Mouse (Mus musculus) hindbrain, postnatal 0 days (tissue): ENCODE measurements around the gene Nup153. TPM values are rescaled to one million over a fixed set of nuclear protein-coding genes. Genes with fewer than 3 reads are reported as not detected.
A peak's percentile ranks its signal among the peaks of the same experiment; 100 is the strongest.

ENCODE experiments used
- ATAC-seq: fragments of 200-750 bp; cut with Nextera tagmentation; 2 replicates; pipeline ENCODE4 v1.8.0; 2017; ENCODE audit warnings: mild to moderate bottlenecking, moderate TSS enrichment, moderate library complexity
- DNase-seq: peaks from one replicate; pipeline ENCODE4 v3.0.0-alpha.2; 2015; ENCODE audit warnings: low spot score
- H3K27ac ChIP-seq: fragments of 300-500 bp; sonication (generic); 2 replicates; pipeline ENCODE4 v1.5.1; 2014; ENCODE audit warnings: mild to moderate bottlenecking
- H3K27me3 ChIP-seq: fragments of 300-500 bp; sonication (generic); 2 replicates; pipeline ENCODE4 v1.6.1; 2014; ENCODE audit warnings: low read length, mixed read lengths; ENCODE audit not compliant: insufficient read depth
- H3K36me3 ChIP-seq: fragments of 300-500 bp; sonication (generic); 2 replicates; pipeline ENCODE4 v1.6.1; 2014; ENCODE audit warnings: low read length, mixed read lengths; ENCODE audit not compliant: insufficient read depth
- H3K4me1 ChIP-seq: fragments of 300-500 bp; sonication (generic); 2 replicates; pipeline ENCODE4 v1.6.1; 2014; ENCODE audit warnings: antibody characterized with exemption, low read length, mixed read lengths; ENCODE audit not compliant: insufficient read depth
- H3K4me2 ChIP-seq: fragments of 300-500 bp; sonication (generic); 2 replicates; pipeline ENCODE4 v1.6.1; 2014; ENCODE audit warnings: low read depth, mild to moderate bottlenecking, low read length, moderate library complexity, mixed read lengths
- H3K4me3 ChIP-seq: fragments of 300-500 bp; sonication (generic); 2 replicates; pipeline ENCODE4 v1.5.1; 2014; ENCODE audit warnings: low read length
- H3K9ac ChIP-seq: fragments of 300-500 bp; sonication (generic); replicated peaks from 2 replicates; pipeline ENCODE4 v1.6.1; 2014; ENCODE audit warnings: mild to moderate bottlenecking, low read length, moderate library complexity, mixed read lengths
- H3K9me3 ChIP-seq: fragments of 300-500 bp; sonication (generic); 2 replicates; pipeline ENCODE4 v1.6.1; 2016; ENCODE audit warnings: low read length, mixed read lengths
- CTCF ChIP-seq: IDR thresholded peaks from 2 replicates; pipeline ENCODE4 v1.5.1; 2016; ENCODE audit warnings: antibody characterized with exemption, control low read depth, low read depth
- WGBS: fragments of 180-500 bp; shearing (Covaris S2); extraction: QIAGEN DNeasy Blood & Tissue Kit; methylation state at CpG from one replicate; pipeline ENCODE4 v1.1.7; 2014; 5-methylcytosine and 5-hydroxymethylcytosine counted together
- polyA plus RNA-seq: library from polyadenylated mRNA; unstranded; fragments of >200 nt; fragmentation: Nextera tagmentation; extraction: Ambion mirVana; gene quantifications from 2 replicates; pipeline ENCODE4 v1.2.1, GENCODE M21; 2015
- total RNA-seq: library from RNA; depleted of rRNA; stranded (reverse); fragments of >200 nt; gene quantifications from 2 replicates; pipeline ENCODE4 v1.2.3, GENCODE M21; 2014; rRNA removed

Nup153 gene
- total and polyA plus RNA-seq, 2 experiments from 2014 or later: 10.6 to 88.6 TPM

DNA sequence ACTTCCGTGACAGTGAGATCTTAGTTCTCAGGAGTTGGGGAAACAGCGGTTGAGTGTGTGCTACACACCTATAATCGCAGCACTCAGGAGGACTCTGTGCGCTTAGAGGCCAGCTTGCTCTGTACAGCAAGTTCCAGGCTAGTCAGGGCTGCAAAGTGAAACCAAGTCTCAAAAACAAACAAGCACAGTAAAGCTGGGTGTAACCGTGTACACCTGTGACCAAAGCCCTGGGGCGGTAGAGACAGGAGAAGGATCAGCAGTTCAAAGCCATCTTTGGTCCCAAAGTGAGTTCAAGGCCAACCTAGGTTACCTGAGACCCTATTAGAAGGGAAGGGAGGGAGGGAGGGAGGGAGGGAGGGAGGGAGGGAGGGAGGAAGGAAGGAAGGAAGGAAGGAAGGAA, 83.6 kb downstream of the Nup153 start:
- Histone ChIP-seq H3K36me3 (no peaks in the 10 kb centered on the region), H3K4me1 (no peaks in the 10 kb centered on the region), H3K4me3 (no peak overlapping the region), H3K27ac (no peak overlapping the region), H3K4me2 (no peak overlapping the region), H3K9me3 (no peaks in the 10 kb centered on the region), H3K27me3 (no peaks in the 10 kb centered on the region), H3K9ac (no peak overlapping the region)
- 90% methylated on average over 6 of the region's 6 CpGs for WGBS
- DNase-seq (no peak), ATAC-seq (no peak)
- TF ChIP-seq CTCF: no peak

DNA sequence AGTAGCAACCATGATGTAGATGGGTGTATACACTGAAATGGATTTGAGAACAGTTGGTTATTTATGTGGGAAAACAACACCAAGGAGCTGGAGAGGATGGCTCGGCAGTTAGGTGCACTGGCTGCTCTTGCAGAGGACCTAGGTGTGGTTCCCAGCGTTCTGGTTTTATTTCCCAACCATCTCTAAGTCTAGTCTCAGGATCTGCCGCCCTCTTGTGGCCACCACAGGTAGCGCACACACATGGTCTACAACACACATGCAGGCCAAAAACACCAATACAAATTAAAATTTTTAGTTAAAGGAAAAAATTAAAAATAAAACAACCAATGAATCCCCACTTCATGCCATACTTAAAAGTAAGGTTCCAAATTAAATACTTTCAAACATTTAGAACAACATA, 85.4 kb downstream of the Nup153 start:
- Histone ChIP-seq H3K9ac (no peak overlapping the region), H3K4me1 (no peaks in the 10 kb centered on the region), H3K27me3 (no peaks in the 10 kb centered on the region), H3K27ac (no peak overlapping the region), H3K4me3 (no peak overlapping the region), H3K4me2 (no peak overlapping the region), H3K36me3 (no peaks in the 10 kb centered on the region), H3K9me3 (no peaks in the 10 kb centered on the region)
- WGBS: 86% methylated on average over 4 of the region's 4 CpGs
- TF ChIP-seq CTCF: peak; percentile 50
- ATAC-seq (no peak), DNase-seq (no peak)

DNA sequence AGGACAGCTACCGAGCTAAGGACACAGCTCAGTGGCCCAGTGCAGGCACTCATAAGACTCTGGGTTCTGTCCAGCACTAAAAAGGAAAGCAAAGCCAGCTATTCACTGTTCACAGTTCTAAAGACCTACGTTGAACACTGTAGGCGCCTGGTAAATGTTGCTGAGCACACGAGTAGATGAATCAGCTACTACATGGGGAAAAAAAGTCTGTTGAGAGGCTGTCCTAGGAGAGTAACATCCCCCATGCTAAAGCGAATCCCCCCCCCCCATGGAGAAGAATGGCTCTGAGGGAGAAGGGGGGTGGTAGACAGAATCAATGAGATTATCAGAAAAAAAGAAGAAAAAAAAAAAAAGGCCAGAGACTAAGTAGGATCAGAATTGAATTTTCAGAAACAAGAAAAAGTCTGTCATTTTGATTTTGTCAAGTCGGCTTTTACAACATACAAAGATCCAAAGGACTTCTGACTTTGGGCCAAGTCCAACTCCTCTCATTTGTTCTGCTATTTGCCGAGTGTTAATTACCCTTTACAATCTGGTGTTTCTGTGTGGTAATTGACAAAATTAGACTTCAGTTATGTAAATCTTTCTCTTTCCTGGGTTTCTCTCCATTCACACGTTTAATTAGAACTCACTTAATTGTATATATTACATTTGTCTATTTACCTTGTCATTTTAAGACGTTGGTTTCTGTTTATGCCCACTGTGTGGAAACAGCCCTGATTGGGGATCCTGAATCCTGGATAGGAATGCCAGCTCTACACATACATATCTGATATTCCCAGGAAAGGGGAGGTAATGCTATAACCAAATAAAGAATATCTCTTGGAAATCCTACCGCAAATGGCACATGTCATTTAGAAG, 86.9 kb downstream of the Nup153 start:
- H3K27me3 ChIP-seq: no peaks in the 10 kb centered on the region
- 73% methylated on average over 10 of the region's 10 CpGs for WGBS
- TF ChIP-seq CTCF: no peak
- H3K4me2 ChIP-seq: no peak overlapping the region
- H3K4me1 ChIP-seq: no peaks in the 10 kb centered on the region
- ATAC-seq: no peak
- H3K9me3 ChIP-seq: no peaks in the 10 kb centered on the region
- no peak overlapping the region for H3K27ac ChIP-seq
- H3K36me3 ChIP-seq: no peaks in the 10 kb centered on the region; the same call in 1 of the 2 replicates
- H3K9ac ChIP-seq: no peak overlapping the region
- no peak overlapping the region for H3K4me3 ChIP-seq
- no peak for DNase-seq

DNA sequence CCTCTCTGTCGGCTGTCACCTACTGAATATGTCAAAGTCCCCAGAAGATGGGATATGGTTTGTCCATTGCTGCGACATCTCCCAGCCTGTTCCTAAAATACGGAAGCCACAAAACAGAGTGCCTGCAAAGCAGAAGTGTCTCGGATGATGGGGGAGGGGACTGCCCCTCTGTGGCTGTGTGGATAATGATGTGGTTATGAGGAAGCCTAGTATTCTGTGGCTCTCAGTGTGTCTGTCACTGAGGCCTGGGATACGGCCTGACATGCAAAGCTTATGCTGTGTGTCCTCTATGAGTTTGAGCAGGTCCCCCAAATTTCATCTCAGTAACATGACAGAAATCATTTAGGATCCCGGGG, 93.6 kb downstream of the Nup153 start:
- ATAC-seq (peak; percentile 87), DNase-seq (peak; percentile 65)
- H3K4me1 ChIP-seq: 0 out of 2 replicates have a peak, but pooled peaks cover 5% of the 10 kb centered on the region
- H3K27ac ChIP-seq: peak overlapping the region; percentile 80
- no peaks in the 10 kb centered on the region; the same call in 1 of the 2 replicates for H3K36me3 ChIP-seq
- H3K9me3 ChIP-seq: no peaks in the 10 kb centered on the region
- no peak overlapping the region for H3K4me3 ChIP-seq
- peak overlapping the region; percentile 40 for H3K4me2 ChIP-seq
- 23% methylated on average over 6 of the region's 6 CpGs for WGBS
- no peak for TF ChIP-seq CTCF
- no peak overlapping the region for H3K9ac ChIP-seq
- H3K27me3 ChIP-seq: no peaks in the 10 kb centered on the region

DNA sequence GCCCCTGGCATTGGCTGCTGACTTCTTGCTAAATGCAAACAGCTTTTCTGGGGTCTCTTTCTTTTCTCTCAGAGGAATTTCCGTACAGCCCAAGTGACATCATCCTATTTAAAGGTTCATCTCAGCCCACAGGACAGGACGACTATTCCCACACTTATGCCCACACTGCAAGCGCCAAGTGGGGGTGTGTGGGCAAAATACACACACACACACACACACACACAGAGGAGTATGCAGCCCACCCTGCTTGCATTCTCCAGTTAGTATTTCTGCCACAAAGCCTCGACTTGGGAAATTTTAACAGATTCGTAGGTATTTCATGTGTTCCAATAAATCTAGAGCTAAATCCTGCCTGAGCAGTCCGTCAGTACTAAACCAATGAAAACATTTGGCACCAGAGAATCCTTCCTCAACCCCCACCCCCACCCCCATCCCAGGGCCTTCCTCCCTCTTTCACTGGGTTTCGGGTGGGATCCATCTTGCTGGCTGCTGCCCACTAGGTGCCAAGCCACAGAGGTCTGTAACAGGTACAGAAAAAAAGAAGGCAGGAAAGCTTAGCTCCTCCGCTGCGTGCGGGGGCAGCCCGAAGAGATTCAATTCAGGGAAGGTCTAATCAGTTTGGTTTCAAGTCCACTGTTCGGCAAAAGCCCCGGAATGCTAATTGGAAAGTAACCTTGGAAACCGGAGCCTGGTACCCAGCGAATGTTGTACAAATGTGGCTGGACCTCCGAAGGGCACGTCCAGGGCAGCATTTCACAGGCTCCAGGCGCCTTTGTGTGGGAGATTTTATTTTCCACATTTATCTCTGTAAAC, 94.2 kb downstream of the Nup153 start:
- Histone ChIP-seq H3K4me1 (0 out of 2 replicates have a peak, but pooled peaks cover 5% of the 10 kb centered on the region), H3K9me3 (no peaks in the 10 kb centered on the region), H3K27me3 (no peaks in the 10 kb centered on the region), H3K4me2 (peak overlapping the region; percentile 40), H3K27ac (peak overlapping the region; percentile 80), H3K4me3 (no peak overlapping the region), H3K36me3 (no peaks in the 10 kb centered on the region; the same call in 1 of the 2 replicates), H3K9ac (peak overlapping the region; percentile 25; the same call in 1 of the 2 replicates)
- WGBS: 20% methylated on average over 18 of the region's 18 CpGs
- ATAC-seq (peak; percentile 94), DNase-seq (peak; percentile 87)
- no peak for TF ChIP-seq CTCF

GRCm38 (mm10) chr13:46632796-46633195, 94.9 kb downstream of the Nup153 start:
- Histone ChIP-seq H3K27ac (peak overlapping the region; percentile 80; the same call in 1 of the 2 replicates), H3K36me3 (no peaks in the 10 kb centered on the region; the same call in 1 of the 2 replicates), H3K4me2 (no peak overlapping the region), H3K9me3 (no peaks in the 10 kb centered on the region), H3K4me3 (no peak overlapping the region), H3K9ac (no peak overlapping the region), H3K4me1 (0 out of 2 replicates have a peak, but pooled peaks cover 5% of the 10 kb centered on the region), H3K27me3 (no peaks in the 10 kb centered on the region)
- DNase-seq (no peak), ATAC-seq (no peak)
- WGBS: 66% methylated on average over 4 of the region's 4 CpGs
- TF ChIP-seq CTCF: no peak

Other genes with a start within 250 kb of the Nup153 start
- gene Cap2, start 226.1 kb downstream of the Nup153 start, total RNA-seq: 16.6 and 19.9 TPM in 2 replicates
- gene Cap2, start 226.1 kb downstream of the Nup153 start, polyA plus RNA-seq: 9.3 and 9.4 TPM in 2 replicates
- gene Fam8a1, start 58.4 kb downstream of the Nup153 start, total RNA-seq: 32.7 and 33.2 TPM in 2 replicates
- gene Fam8a1, start 58.4 kb downstream of the Nup153 start, polyA plus RNA-seq: 12.0 and 14.5 TPM in 2 replicates
- 21.6 and 48.7 TPM in 2 replicates for gene Kif13a, start 201.9 kb upstream of the Nup153 start, total RNA-seq
- 11.6 and 13.3 TPM in 2 replicates for gene Kif13a, start 201.9 kb upstream of the Nup153 start, polyA plus RNA-seq